Mouse (Mus musculus) midbrain, embryonic 15.5 days (tissue): ENCODE data around the gene Iqschfp. TPM values are rescaled to one million over a fixed set of nuclear protein-coding genes. Genes with fewer than 3 reads are reported as not detected.

Experiments
- ATAC-seq: fragments of 200-750 bp; cut with Nextera tagmentation; replicated peaks from 2 replicates; pipeline ENCODE4 v1.8.0; 2017; ENCODE audit warnings: moderate TSS enrichment
- H3K27ac ChIP-seq: fragments of 300-500 bp; sonication (generic); 2 replicates; pipeline ENCODE4 v1.5.1; 2015; ENCODE audit warnings: mild to moderate bottlenecking, inconsistent platforms
- H3K27me3 ChIP-seq: fragments of 300-500 bp; sonication (generic); replicated peaks from 2 replicates; pipeline ENCODE4 v1.6.1; 2015; ENCODE audit warnings: inconsistent platforms
- H3K36me3 ChIP-seq: fragments of 300-500 bp; sonication (generic); replicated peaks from 2 replicates; pipeline ENCODE4 v1.6.1; 2015; ENCODE audit warnings: inconsistent platforms
- H3K4me1 ChIP-seq: fragments of 300-500 bp; sonication (generic); 2 replicates; pipeline ENCODE4 v1.6.1; 2015; ENCODE audit warnings: inconsistent platforms
- H3K4me2 ChIP-seq: fragments of 300-500 bp; sonication (generic); 2 replicates; pipeline ENCODE4 v1.6.1; 2015; ENCODE audit warnings: inconsistent platforms, mild to moderate bottlenecking, moderate library complexity
- H3K4me3 ChIP-seq: fragments of 300-500 bp; sonication (generic); 2 replicates; pipeline ENCODE4 v1.5.1; 2015; ENCODE audit warnings: mild to moderate bottlenecking, inconsistent platforms
- H3K9ac ChIP-seq: fragments of 300-500 bp; sonication (generic); 2 replicates; pipeline ENCODE4 v1.6.1; 2015; ENCODE audit warnings: mild to moderate bottlenecking, inconsistent platforms
- H3K9me3 ChIP-seq: fragments of 300-500 bp; sonication (generic); 2 replicates; pipeline ENCODE4 v1.6.1; 2016; ENCODE audit warnings: inconsistent platforms
- WGBS: fragments of 180-500 bp; shearing (Covaris S2); methylation state at CpG from one replicate; pipeline ENCODE4 v1.1.7; 2015; ENCODE audit warnings: mixed read lengths; 5-methylcytosine and 5-hydroxymethylcytosine counted together
- polyA plus RNA-seq: library from polyadenylated mRNA; unstranded; fragments of >200 nt; fragmentation: Nextera tagmentation; extraction: Ambion mirVana; gene quantifications from 2 replicates; pipeline ENCODE4 v1.2.1, GENCODE M21; 2015

The Iqschfp gene
- polyA plus RNA-seq, 1 experiment from 2014 or later = 6.4 TPM

- Histone ChIP-seq H3K9me3 (no peaks in the 10 kb centered on the region), H3K9ac (no peak overlapping the region), H3K27me3 (no peaks in the 10 kb centered on the region; the same call in 1 of the 2 replicates), H3K36me3 (no peaks in the 10 kb centered on the region), H3K4me1 (peaks cover 7% of the 10 kb centered on the region), H3K4me3 (no peak overlapping the region), H3K4me2 (no peak overlapping the region), H3K27ac (no peak overlapping the region)
- WGBS = 49% methylated on average over 3 of the region's 3 CpGs
- ATAC-seq = peak; percentile 54
Observed at GRCm38 (mm10) chr3:67918098-67918497, 26.1 kb downstream of the Iqschfp start.

- Histone ChIP-seq H3K4me2 (no peak overlapping the region), H3K9me3 (no peaks in the 10 kb centered on the region), H3K27ac (no peak overlapping the region), H3K27me3 (no peaks in the 10 kb centered on the region; the same call in 1 of the 2 replicates), H3K36me3 (no peaks in the 10 kb centered on the region), H3K4me1 (peaks cover 7% of the 10 kb centered on the region), H3K9ac (no peak overlapping the region), H3K4me3 (no peak overlapping the region)
- ATAC-seq = peak; percentile 80
- WGBS = 27% methylated on average over 8 of the region's 8 CpGs
Observed at GRCm38 (mm10) chr3:67918634-67919259, 26.7 kb downstream of the Iqschfp start.

- H3K27ac ChIP-seq = no peak overlapping the region
- H3K9ac ChIP-seq = no peak overlapping the region
- H3K36me3 ChIP-seq = no peaks in the 10 kb centered on the region
- WGBS = 81% methylated on average over 4 of the region's 4 CpGs
- H3K4me3 ChIP-seq = no peak overlapping the region
- H3K9me3 ChIP-seq = no peaks in the 10 kb centered on the region
- no peak for ATAC-seq
- no peaks in the 10 kb centered on the region; the same call in 1 of the 2 replicates for H3K27me3 ChIP-seq
- H3K4me2 ChIP-seq = no peak overlapping the region
- peaks cover 6% of the 10 kb centered on the region for H3K4me1 ChIP-seq
Observed at GRCm38 (mm10) chr3:67923095-67923494, 31.1 kb downstream of the Iqschfp start.

GRCm38 (mm10) chr3:67925453-67925852, 33.4 kb downstream of the Iqschfp start:
- ATAC-seq = no peak
- H3K9ac ChIP-seq = no peak overlapping the region
- no peaks in the 10 kb centered on the region for H3K9me3 ChIP-seq
- WGBS = 69% methylated on average over 2 of the region's 2 CpGs
- H3K4me2 ChIP-seq = no peak overlapping the region
- no peaks in the 10 kb centered on the region; the same call in 1 of the 2 replicates for H3K4me1 ChIP-seq
- no peak overlapping the region for H3K4me3 ChIP-seq
- H3K27ac ChIP-seq = no peak overlapping the region
- no peaks in the 10 kb centered on the region for H3K36me3 ChIP-seq
- H3K27me3 ChIP-seq = no peaks in the 10 kb centered on the region; the same call in 1 of the 2 replicates

GRCm38 (mm10) chr3:67930424-67931133, 38.5 kb downstream of the Iqschfp start:
- no peaks in the 10 kb centered on the region for H3K36me3 ChIP-seq
- H3K9ac ChIP-seq = no peak overlapping the region
- H3K27ac ChIP-seq = no peak overlapping the region
- no peaks in the 10 kb centered on the region for H3K9me3 ChIP-seq
- no peak for ATAC-seq
- no peaks in the 10 kb centered on the region; the same call in 1 of the 2 replicates for H3K4me1 ChIP-seq
- no peak overlapping the region for H3K4me3 ChIP-seq
- H3K27me3 ChIP-seq = no peaks in the 10 kb centered on the region
- no peak overlapping the region for H3K4me2 ChIP-seq
- WGBS = 76% methylated on average over 10 of the region's 10 CpGs

- Histone ChIP-seq H3K9me3 (no peaks in the 10 kb centered on the region), H3K27ac (no peak overlapping the region), H3K27me3 (no peaks in the 10 kb centered on the region), H3K4me2 (no peak overlapping the region), H3K9ac (no peak overlapping the region), H3K4me1 (no peaks in the 10 kb centered on the region; the same call in 1 of the 2 replicates), H3K36me3 (no peaks in the 10 kb centered on the region), H3K4me3 (no peak overlapping the region)
- no peak for ATAC-seq
- WGBS = 83% methylated on average over 8 of the region's 8 CpGs
Observed at GRCm38 (mm10) chr3:67931181-67931580, 39.1 kb downstream of the Iqschfp start.

GRCm38 (mm10) chr3:67931914-67932313, 39.9 kb downstream of the Iqschfp start:
- Histone ChIP-seq H3K4me1 (no peaks in the 10 kb centered on the region; the same call in 1 of the 2 replicates), H3K9me3 (no peaks in the 10 kb centered on the region), H3K27me3 (no peaks in the 10 kb centered on the region), H3K36me3 (no peaks in the 10 kb centered on the region), H3K4me3 (no peak overlapping the region), H3K27ac (no peak overlapping the region), H3K9ac (no peak overlapping the region), H3K4me2 (no peak overlapping the region)
- WGBS = 84% methylated on average over 3 of the region's 3 CpGs
- ATAC-seq = no peak

GRCm38 (mm10) chr3:67935829-67936228, 43.8 kb downstream of the Iqschfp start:
- no peaks in the 10 kb centered on the region for H3K9me3 ChIP-seq
- no peak overlapping the region for H3K27ac ChIP-seq
- no peaks in the 10 kb centered on the region for H3K27me3 ChIP-seq
- no peak overlapping the region for H3K4me3 ChIP-seq
- H3K4me1 ChIP-seq = no peaks in the 10 kb centered on the region
- WGBS = 86% methylated on average over 3 of the region's 3 CpGs
- ATAC-seq = no peak
- no peaks in the 10 kb centered on the region for H3K36me3 ChIP-seq
- no peak overlapping the region for H3K9ac ChIP-seq
- no peak overlapping the region for H3K4me2 ChIP-seq

- H3K27me3 ChIP-seq = no peaks in the 10 kb centered on the region
- H3K36me3 ChIP-seq = no peaks in the 10 kb centered on the region
- no peak for ATAC-seq
- H3K9ac ChIP-seq = no peak overlapping the region
- H3K4me2 ChIP-seq = no peak overlapping the region
- H3K27ac ChIP-seq = no peak overlapping the region
- H3K4me1 ChIP-seq = peaks cover under 1% of the 10 kb centered on the region; the same call in 1 of the 2 replicates
- no peaks in the 10 kb centered on the region for H3K9me3 ChIP-seq
- WGBS = 70% methylated on average over 2 of the region's 2 CpGs
- H3K4me3 ChIP-seq = no peak overlapping the region
Observed at GRCm38 (mm10) chr3:67947000-67947399, 55.0 kb downstream of the Iqschfp start.

- no peak overlapping the region for H3K27ac ChIP-seq
- WGBS = 24% methylated on average over 5 of the region's 5 CpGs
- ATAC-seq = 0 out of 2 replicates have a peak, but pooled peaks have one; percentile 38
- H3K4me1 ChIP-seq = peaks cover 20% of the 10 kb centered on the region
- H3K4me2 ChIP-seq = no peak overlapping the region
- no peaks in the 10 kb centered on the region for H3K9me3 ChIP-seq
- no peaks in the 10 kb centered on the region for H3K36me3 ChIP-seq
- H3K9ac ChIP-seq = no peak overlapping the region
- no peaks in the 10 kb centered on the region for H3K27me3 ChIP-seq
- H3K4me3 ChIP-seq = no peak overlapping the region
Observed at GRCm38 (mm10) chr3:67952517-67952940, 60.5 kb downstream of the Iqschfp start.

- Histone ChIP-seq H3K27ac (peak overlapping the region; percentile 34; the same call in 1 of the 2 replicates), H3K27me3 (no peaks in the 10 kb centered on the region), H3K4me3 (no peak overlapping the region), H3K4me1 (peaks cover 28% of the 10 kb centered on the region), H3K36me3 (no peaks in the 10 kb centered on the region), H3K4me2 (no peak overlapping the region), H3K9me3 (no peaks in the 10 kb centered on the region), H3K9ac (no peak overlapping the region)
- ATAC-seq = peak; percentile 43; the same call in 1 of the 2 replicates
- whole genome bisulfite sequencing = 21% methylated on average over 5 of the region's 5 CpGs
Observed at GRCm38 (mm10) chr3:67954459-67955065, 62.5 kb downstream of the Iqschfp start.

- Histone ChIP-seq H3K4me2 (peak overlapping the region; percentile 5; the same call in 1 of the 2 replicates), H3K36me3 (no peaks in the 10 kb centered on the region), H3K27ac (peak overlapping the region; percentile 54), H3K4me1 (peaks cover 26% of the 10 kb centered on the region), H3K4me3 (no peak overlapping the region), H3K27me3 (no peaks in the 10 kb centered on the region), H3K9me3 (no peaks in the 10 kb centered on the region), H3K9ac (no peak overlapping the region)
- peak; percentile 73 for ATAC-seq
- 10% methylated on average over 7 of the region's 7 CpGs for WGBS
Observed at GRCm38 (mm10) chr3:67959672-67960071, 67.6 kb downstream of the Iqschfp start.
